Mouse (Mus musculus): ENCODE data around the gene Ccdc102a. TPM values are rescaled to one million over a fixed set of nuclear protein-coding genes. Genes with fewer than 3 reads are reported as not detected.

Gene Ccdc102a
- polyA plus RNA-seq, 1 experiment from 2014 or later, result 6.0 TPM

- Histone ChIP-seq H3K4me2 (replicated peaks) (no peak overlapping the region), H3K27ac (no peak overlapping the region), H3K27me3 (no peaks in the 10 kb centered on the region), H3K9ac (replicated peaks) (no peak overlapping the region), H3K4me3 (replicated peaks) (no peak overlapping the region), H3K36me3 (no peaks in the 10 kb centered on the region), H3K4me1 (replicated peaks) (peaks cover 9% of the 10 kb centered on the region), H3K9me3 (no peaks in the 10 kb centered on the region)
- WGBS, result 25% methylated on average over 4 of the region's 4 CpGs
- peak; percentile 89 for ATAC-seq
Observed at GRCm38 (mm10) chr8:94950046-94950445, 32.1 kb upstream of the Ccdc102a start.

- Histone ChIP-seq H3K4me3 (replicated peaks) (no peak overlapping the region), H3K9ac (replicated peaks) (no peak overlapping the region), H3K27me3 (no peaks in the 10 kb centered on the region), H3K4me2 (replicated peaks) (no peak overlapping the region), H3K9me3 (no peaks in the 10 kb centered on the region), H3K36me3 (no peaks in the 10 kb centered on the region), H3K4me1 (replicated peaks) (peaks cover 9% of the 10 kb centered on the region), H3K27ac (no peak overlapping the region)
- ATAC-seq, result no peak
- 90% methylated on average over 4 of the region's 4 CpGs for WGBS
Observed at GRCm38 (mm10) chr8:94949010-94949409, 31.1 kb upstream of the Ccdc102a start.

- H3K4me3 ChIP-seq (replicated peaks), result no peak overlapping the region
- peaks cover 9% of the 10 kb centered on the region for H3K4me1 ChIP-seq (replicated peaks)
- 75% methylated on average over 4 of the region's 4 CpGs for WGBS
- H3K9me3 ChIP-seq, result no peaks in the 10 kb centered on the region
- ATAC-seq, result no peak
- H3K4me2 ChIP-seq (replicated peaks), result no peak overlapping the region
- H3K27ac ChIP-seq, result no peak overlapping the region
- H3K36me3 ChIP-seq, result no peaks in the 10 kb centered on the region
- no peak overlapping the region for H3K9ac ChIP-seq (replicated peaks)
- no peaks in the 10 kb centered on the region for H3K27me3 ChIP-seq
Observed at GRCm38 (mm10) chr8:94948421-94948820, 30.5 kb upstream of the Ccdc102a start.

- WGBS, result 57% methylated on average over 6 of the region's 6 CpGs
Observed at GRCm38 (mm10) chr8:94945185-94945584, 27.3 kb upstream of the Ccdc102a start.

DNA sequence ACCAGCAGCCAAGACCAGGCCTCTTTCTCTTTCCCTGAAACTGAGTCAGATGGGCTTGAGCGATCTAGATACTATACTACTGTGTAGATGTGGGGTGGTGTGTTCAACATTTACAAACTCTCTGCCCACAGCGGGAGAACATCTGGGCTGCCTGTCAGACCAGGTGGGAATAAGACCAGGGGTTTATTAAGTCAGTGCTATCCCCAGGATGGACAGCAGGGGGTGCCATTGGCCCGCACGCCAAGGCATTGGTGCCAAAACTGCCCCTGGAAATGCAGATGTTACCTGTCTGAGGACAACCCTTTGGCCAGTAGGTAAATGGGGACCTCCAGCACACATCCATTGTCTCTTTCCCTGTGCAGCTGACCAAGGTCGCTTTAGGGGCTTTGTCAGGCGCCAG lies 24.7 kb upstream of the Ccdc102a start:
- 12% methylated on average over 6 of the region's 6 CpGs for WGBS
- no peak overlapping the region for H3K4me3 ChIP-seq (replicated peaks)
- ATAC-seq, result peak; percentile 72

More at GRCm38 (mm10) chr8:94945185-94945584, 27.3 kb upstream of the Ccdc102a start:
- Histone ChIP-seq H3K4me3 (replicated peaks) (no peak overlapping the region), H3K9me3 (no peaks in the 10 kb centered on the region), H3K36me3 (no peaks in the 10 kb centered on the region), H3K4me2 (replicated peaks) (no peak overlapping the region), H3K27me3 (no peaks in the 10 kb centered on the region), H3K4me1 (replicated peaks) (peaks cover 5% of the 10 kb centered on the region; the same call in 1 of the 2 replicates), H3K27ac (no peak overlapping the region), H3K9ac (replicated peaks) (no peak overlapping the region)
- no peak for ATAC-seq

GRCm38 (mm10) chr8:94935172-94935571 lies 17.3 kb upstream of the Ccdc102a start:
- Histone ChIP-seq H3K27ac (no peak overlapping the region), H3K4me1 (replicated peaks) (no peaks in the 10 kb centered on the region), H3K9me3 (no peaks in the 10 kb centered on the region), H3K27me3 (no peaks in the 10 kb centered on the region), H3K4me2 (replicated peaks) (no peak overlapping the region), H3K9ac (replicated peaks) (no peak overlapping the region), H3K36me3 (no peaks in the 10 kb centered on the region), H3K4me3 (replicated peaks) (no peak overlapping the region)
- no peak for ATAC-seq
- WGBS, result 83% methylated on average over 3 of the region's 3 CpGs

More for the DNA sequence above, 24.7 kb upstream of the Ccdc102a start:
- no peaks in the 10 kb centered on the region for H3K27me3 ChIP-seq
- H3K27ac ChIP-seq, result no peak overlapping the region
- H3K36me3 ChIP-seq, result no peaks in the 10 kb centered on the region
- H3K4me1 ChIP-seq (replicated peaks), result peaks cover 5% of the 10 kb centered on the region; the same call in 1 of the 2 replicates
- no peak overlapping the region for H3K4me2 ChIP-seq (replicated peaks)
- no peaks in the 10 kb centered on the region for H3K9me3 ChIP-seq
- H3K9ac ChIP-seq (replicated peaks), result no peak overlapping the region

DNA sequence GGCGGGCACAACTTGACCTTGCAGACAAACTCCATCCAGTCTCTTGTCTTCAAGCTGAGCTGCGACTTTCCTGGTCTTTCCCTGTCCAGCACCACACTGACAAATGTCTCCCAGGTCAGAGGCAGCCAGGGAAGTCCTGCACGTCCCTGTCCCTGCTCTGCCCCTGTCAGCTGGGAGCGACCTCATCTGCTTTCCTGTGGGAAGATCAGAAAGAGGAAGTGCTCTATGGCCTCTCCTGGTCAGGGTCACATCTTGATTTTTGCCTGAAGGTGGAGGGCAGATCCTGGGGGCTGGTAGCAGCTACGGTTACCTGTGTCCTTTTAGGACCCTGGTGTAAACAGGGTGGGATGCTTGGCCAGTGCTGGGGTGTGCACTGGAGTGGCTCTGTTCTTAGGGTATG lies 16.0 kb upstream of the Ccdc102a start:
- H3K9ac ChIP-seq (replicated peaks), result no peak overlapping the region
- no peaks in the 10 kb centered on the region for H3K4me1 ChIP-seq (replicated peaks)
- no peaks in the 10 kb centered on the region for H3K27me3 ChIP-seq
- no peaks in the 10 kb centered on the region for H3K9me3 ChIP-seq
- 61% methylated on average over 5 of the region's 5 CpGs for WGBS
- no peak overlapping the region for H3K4me3 ChIP-seq (replicated peaks)
- no peaks in the 10 kb centered on the region for H3K36me3 ChIP-seq
- no peak for ATAC-seq
- H3K27ac ChIP-seq, result no peak overlapping the region
- H3K4me2 ChIP-seq (replicated peaks), result no peak overlapping the region

DNA sequence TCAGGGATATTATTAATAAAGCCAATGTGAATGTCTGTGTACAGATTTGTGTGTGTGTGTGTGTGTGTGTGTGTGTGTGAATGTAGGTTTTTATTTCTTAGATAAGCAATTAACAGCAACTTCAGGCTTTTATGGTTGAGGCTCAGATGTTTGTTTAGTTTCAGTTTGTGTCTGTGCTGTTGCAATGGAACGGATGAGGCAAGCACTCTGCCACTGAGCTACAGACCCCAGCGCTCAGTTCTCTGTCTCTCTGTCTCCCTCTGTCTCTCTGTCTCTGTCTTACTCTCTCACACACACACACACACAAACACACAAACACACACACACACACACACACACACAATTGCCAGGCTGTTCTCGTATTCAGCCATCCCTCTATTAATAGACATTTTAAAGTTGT lies 10.3 kb upstream of the Ccdc102a start:
- no peaks in the 10 kb centered on the region for H3K4me1 ChIP-seq (replicated peaks)
- no peak for ATAC-seq
- WGBS, result 91% methylated on average over 3 of the region's 3 CpGs
- H3K36me3 ChIP-seq, result no peaks in the 10 kb centered on the region
- no peak overlapping the region for H3K4me3 ChIP-seq (replicated peaks)
- no peak overlapping the region for H3K27ac ChIP-seq
- H3K9me3 ChIP-seq, result no peaks in the 10 kb centered on the region
- H3K27me3 ChIP-seq, result no peaks in the 10 kb centered on the region
- H3K4me2 ChIP-seq (replicated peaks), result no peak overlapping the region
- H3K9ac ChIP-seq (replicated peaks), result no peak overlapping the region

GRCm38 (mm10) chr8:94923405-94923804 lies 5.5 kb upstream of the Ccdc102a start, which contains the start of gene Adgrg5:
TSS of gene Adgrg5 (plus strand) at chr8:94923694.
- Histone ChIP-seq H3K27ac (no peak within 1 kb of the TSS), H3K4me3 (replicated peaks) (no peak within 1 kb of the TSS), H3K4me2 (replicated peaks) (no peak within 1 kb of the TSS), H3K27me3 (peaks cover 11% of the 10 kb centered on the region), H3K9ac (replicated peaks) (no peak within 1 kb of the TSS), H3K36me3 (no peaks in the 10 kb centered on the region), H3K9me3 (no peaks in the 10 kb centered on the region), H3K4me1 (replicated peaks) (no peaks in the 10 kb centered on the region; the same call in 1 of the 2 replicates)
- WGBS, result 50% methylated on average over 7 of the region's 8 CpGs
- ATAC-seq, result no peak

DNA sequence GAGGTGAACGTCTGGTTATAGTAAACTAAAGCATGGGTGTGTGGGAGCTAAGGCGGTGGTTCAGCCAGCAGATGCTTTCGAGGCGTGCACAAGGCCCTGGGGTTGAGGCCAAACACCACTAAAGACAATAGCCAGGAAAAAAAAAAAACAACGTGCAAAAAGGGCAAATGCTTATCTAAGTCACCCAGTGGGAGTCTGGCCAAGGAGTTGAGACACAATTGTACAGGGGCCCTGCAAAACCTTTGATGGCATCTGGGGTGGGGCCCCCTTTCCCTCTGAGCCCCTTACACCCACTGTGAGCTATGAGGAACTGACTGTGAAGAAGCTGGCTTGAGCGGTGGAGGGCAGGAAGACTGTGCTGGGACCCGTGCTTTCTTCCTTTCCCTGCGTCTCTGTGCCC lies 4.7 kb upstream of the Ccdc102a start:
- no peaks in the 10 kb centered on the region for H3K36me3 ChIP-seq
- peaks cover 6% of the 10 kb centered on the region for H3K4me1 ChIP-seq (replicated peaks)
- H3K4me2 ChIP-seq (replicated peaks), result no peak overlapping the region
- no peaks in the 10 kb centered on the region for H3K9me3 ChIP-seq
- no peak overlapping the region for H3K9ac ChIP-seq (replicated peaks)
- WGBS, result 29% methylated on average over 8 of the region's 8 CpGs
- no peak for ATAC-seq
- H3K27ac ChIP-seq, result no peak overlapping the region
- H3K4me3 ChIP-seq (replicated peaks), result no peak overlapping the region
- H3K27me3 ChIP-seq, result peaks cover 19% of the 10 kb centered on the region

DNA sequence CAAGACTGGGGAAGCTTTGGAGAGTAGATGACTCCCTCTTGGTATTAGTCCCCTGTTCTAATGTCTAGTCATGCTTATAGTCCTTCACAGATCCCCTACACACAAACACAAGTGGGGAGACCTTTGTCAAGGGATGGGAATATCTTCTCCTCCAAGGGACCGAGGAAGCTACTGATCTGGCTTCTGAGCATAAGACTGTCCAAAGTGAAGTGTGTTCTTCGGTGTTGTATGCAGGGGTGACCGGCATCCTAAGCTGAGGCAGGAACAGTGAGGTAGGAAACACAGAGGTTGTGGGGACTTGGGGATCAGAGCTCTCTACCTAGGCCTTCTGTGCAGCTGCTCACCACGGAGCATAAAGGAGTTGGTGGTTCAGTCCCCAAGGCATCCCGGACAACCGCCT lies 4.3 kb upstream of the Ccdc102a start:
- H3K4me1 ChIP-seq (replicated peaks), result peaks cover 10% of the 10 kb centered on the region
- H3K9me3 ChIP-seq, result no peaks in the 10 kb centered on the region
- ATAC-seq, result no peak
- no peaks in the 10 kb centered on the region for H3K36me3 ChIP-seq
- H3K27ac ChIP-seq, result no peak overlapping the region
- H3K27me3 ChIP-seq, result peaks cover 23% of the 10 kb centered on the region
- no peak overlapping the region for H3K4me2 ChIP-seq (replicated peaks)
- H3K9ac ChIP-seq (replicated peaks), result no peak overlapping the region
- WGBS, result 76% methylated on average over 6 of the region's 6 CpGs
- H3K4me3 ChIP-seq (replicated peaks), result no peak overlapping the region

GRCm38 (mm10) chr8:94919256-94919655 lies 1.4 kb upstream of the Ccdc102a start:
- no peak for ATAC-seq
- Histone ChIP-seq H3K4me3 (replicated peaks) (no peak overlapping the region), H3K9ac (replicated peaks) (no peak overlapping the region), H3K36me3 (no peaks in the 10 kb centered on the region), H3K27me3 (peaks cover 48% of the 10 kb centered on the region), H3K27ac (no peak overlapping the region), H3K4me1 (replicated peaks) (peaks cover 17% of the 10 kb centered on the region), H3K9me3 (no peaks in the 10 kb centered on the region), H3K4me2 (replicated peaks) (no peak overlapping the region)

DNA sequence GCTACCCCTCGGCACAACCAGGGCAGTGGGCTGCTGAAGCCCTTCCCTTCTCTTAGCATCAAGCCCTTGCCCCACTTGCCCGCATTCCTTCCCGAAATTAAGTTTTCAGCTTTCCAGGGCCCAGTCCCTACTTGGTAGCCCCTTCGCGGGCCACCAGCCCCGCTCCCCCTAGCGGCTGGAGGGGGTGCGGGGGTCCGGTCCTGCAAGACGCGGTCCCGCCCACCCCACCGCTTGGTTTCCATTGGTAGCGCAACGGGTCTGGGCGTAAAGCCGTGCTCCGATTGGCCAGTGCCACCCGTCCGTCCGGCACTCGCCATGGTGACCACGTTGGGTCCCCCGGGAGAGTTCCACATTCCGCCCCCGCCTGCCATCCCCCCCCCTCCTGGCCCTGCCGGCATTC lies 546 bp downstream of the Ccdc102a start:
- Histone ChIP-seq H3K4me1 (replicated peaks) (peaks cover 32% of the 10 kb centered on the region), H3K27me3 (peaks cover 67% of the 10 kb centered on the region), H3K9ac (replicated peaks) (peak overlapping the region; percentile 67), H3K36me3 (no peaks in the 10 kb centered on the region), H3K4me3 (replicated peaks) (peak overlapping the region; percentile 56), H3K27ac (no peak overlapping the region), H3K9me3 (no peaks in the 10 kb centered on the region), H3K4me2 (replicated peaks) (peak overlapping the region; percentile 79)
- peak; percentile 92 for ATAC-seq
- under 1% methylated on average over 26 of the region's 27 CpGs for WGBS
